Mouse (Mus musculus) ovary, postnatal 36 days (tissue): ENCODE results near the gene Drap1.

Experiments used
- DNase-seq: peaks from one replicate; pipeline ENCODE4 v3.0.0; 2022; ENCODE audit warnings: low spot score, mixed read lengths

The Drap1 gene

GRCm38 (mm10) chr19:5448354-5449150, 23.8 kb upstream of the Drap1 start:
- no peak for DNase-seq

- peak; percentile 64 for DNase-seq
Measured at GRCm38 (mm10) chr19:5447515-5448353, 23.0 kb upstream of the Drap1 start, which contains the start of gene Fosl1. Gene Fosl1, plus strand, starts transcription at chr19:5447547.

DNA sequence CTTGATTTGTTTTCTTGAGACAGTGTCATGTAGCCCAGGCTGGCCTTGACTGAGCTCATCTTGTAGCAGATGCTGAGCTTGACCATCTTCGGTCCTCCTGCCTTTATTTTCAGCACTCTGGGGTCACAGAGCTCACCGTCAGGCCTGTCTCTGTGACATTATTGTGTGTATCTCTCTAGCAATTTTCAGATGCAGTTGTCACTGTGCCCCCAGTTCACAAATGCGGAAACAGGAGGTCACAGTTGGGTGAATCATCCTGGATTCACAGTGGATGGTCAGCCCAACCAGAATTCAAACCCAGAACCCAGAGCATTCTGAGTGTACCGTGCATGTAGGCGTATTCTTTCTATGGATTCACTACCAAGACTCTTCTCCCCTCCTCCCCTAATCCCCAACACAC, 21.0 kb upstream of the Drap1 start:
- no peak for DNase-seq

DNA sequence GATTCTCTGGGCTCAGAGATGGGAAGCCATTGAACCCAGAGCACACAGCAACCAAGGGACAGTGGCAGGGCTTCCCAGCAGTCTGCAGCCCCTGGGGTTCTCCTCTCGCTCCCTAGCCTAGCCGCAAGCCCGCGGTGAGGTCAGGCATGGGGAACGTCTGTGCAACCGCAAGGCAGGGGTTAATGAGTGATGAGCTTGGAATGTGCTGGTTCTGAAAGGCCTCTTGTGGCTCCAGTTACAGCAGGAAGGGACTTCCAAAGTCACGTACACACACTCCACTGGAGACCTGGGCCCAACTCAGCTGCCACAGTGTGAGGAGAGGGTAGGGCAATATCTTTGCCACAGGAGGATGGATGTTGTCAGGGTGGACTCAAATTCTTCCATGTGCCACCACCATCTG, 20.2 kb upstream of the Drap1 start:
- DNase-seq, result no peak

DNA sequence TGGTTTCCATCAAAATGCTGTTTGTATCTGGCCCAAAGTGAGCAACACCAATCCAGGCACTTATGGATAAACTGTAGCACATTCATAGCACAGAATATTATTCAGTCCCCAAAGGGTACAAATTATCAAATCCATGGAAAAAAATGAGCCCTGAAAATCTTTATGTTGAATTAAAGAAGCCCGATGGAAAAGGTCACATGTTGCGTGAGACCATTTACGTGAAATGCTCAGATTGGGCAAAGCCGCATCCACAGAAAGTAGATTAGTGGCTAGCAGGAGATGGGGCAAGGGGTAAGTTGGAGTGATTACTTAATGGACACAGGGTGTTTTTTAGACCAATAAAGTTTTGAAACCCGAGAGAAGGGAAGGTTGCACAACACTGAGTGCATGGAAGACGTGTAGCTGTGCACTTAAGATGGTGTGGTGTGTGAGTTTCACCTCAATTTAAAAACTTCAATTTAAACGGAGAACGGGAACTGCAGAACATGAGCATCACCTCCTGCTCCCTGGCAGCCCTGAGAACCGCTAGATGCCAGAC, 19.7 kb upstream of the Drap1 start:
- no peak for DNase-seq

- no peak for DNase-seq
Measured at GRCm38 (mm10) chr19:5433951-5434350, 9.2 kb upstream of the Drap1 start.

GRCm38 (mm10) chr19:5432992-5433852, 8.4 kb upstream of the Drap1 start:
- DNase-seq, result peak; percentile 59

DNA sequence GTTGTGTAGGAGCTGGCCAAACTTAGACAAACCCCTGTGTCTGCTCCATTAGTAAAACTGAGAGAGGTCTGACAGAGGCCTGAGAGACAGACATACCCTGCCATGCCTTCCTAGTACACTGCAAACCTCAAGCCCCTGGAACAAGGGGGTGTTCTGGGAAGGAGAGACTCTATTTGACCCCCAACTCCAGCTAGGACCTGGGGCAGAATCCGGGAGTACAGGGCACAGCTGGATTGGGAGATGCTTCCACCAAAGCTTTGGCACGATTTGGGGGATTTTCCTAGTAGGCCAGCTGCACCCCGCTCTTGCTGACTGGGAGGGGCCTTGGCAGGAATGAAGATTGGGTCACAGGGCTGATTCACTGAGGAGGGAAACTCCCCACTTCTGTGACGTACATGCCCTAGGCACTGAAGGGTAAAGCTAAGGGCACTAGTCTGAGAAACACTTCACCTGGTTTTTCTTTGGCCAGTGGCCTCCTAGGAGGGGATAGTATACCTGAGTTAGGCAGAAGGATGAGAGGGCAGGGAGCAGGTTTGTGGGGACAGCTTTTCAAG, 7.2 kb upstream of the Drap1 start:
- no peak for DNase-seq

DNA sequence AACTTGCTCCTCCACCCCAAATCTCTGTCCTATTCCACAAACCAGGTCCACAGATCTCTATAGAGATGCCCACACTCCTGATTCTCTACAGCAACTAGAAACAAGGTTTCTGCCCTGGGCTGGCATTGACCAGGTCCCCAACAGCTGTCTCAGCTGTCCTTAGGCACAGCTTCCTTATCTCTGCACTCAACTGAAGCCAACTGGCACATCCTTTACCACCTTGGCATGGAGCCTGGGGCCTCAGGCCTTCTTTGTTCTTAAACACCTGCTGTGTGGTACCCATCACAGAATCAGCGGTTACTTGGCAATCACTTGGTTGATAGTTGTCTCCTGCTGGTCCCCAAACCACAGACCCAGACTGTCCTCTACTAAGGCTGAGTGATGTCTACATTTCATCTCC, 5.6 kb upstream of the Drap1 start:
- no peak for DNase-seq

DNA sequence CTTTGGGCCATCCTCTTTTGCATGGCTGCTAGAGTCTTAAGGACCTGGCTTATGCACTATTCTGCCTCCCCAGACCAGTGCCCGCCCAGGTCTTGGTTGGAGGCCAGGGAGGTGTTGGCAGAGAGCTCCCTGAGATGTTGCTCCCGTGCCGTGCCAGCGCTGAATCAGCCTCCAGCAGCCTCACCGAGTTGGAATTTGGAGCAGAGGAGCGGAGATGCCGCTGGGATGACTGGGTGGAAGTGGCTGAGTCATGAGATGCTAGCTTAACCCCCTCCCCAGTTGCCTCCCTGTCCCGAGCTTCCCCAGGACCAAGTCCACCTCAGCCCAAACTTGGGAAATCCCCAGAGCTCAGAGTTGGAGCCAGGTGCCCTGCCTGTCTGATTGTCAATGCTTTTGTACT, 5.0 kb upstream of the Drap1 start:
- DNase-seq, result peak; percentile 61

- DNase-seq, result no peak
Measured at GRCm38 (mm10) chr19:5429219-5429618, 4.4 kb upstream of the Drap1 start.

DNA sequence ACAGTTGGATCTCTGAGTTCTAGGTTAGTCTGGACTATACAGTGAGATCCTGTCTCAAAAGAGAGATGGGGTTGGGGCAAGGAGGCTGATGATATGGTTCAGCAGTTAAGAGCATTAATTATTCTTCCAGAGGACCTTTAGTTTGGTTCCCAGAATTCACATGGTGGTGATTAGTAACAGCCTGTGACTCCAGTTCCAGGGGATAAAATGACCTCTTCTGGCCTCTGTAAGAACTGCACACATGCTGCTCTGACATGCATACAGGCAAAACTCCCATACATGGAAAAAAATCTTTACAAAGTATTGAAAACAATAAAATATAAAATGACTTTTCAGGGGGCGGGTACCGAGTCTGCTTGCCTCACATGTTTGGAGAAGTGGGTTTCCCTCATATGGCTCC, 3.3 kb upstream of the Drap1 start:
- DNase-seq, result no peak

GRCm38 (mm10) chr19:5426640-5427290, 2.0 kb upstream of the Drap1 start:
- DNase-seq, result no peak

DNA sequence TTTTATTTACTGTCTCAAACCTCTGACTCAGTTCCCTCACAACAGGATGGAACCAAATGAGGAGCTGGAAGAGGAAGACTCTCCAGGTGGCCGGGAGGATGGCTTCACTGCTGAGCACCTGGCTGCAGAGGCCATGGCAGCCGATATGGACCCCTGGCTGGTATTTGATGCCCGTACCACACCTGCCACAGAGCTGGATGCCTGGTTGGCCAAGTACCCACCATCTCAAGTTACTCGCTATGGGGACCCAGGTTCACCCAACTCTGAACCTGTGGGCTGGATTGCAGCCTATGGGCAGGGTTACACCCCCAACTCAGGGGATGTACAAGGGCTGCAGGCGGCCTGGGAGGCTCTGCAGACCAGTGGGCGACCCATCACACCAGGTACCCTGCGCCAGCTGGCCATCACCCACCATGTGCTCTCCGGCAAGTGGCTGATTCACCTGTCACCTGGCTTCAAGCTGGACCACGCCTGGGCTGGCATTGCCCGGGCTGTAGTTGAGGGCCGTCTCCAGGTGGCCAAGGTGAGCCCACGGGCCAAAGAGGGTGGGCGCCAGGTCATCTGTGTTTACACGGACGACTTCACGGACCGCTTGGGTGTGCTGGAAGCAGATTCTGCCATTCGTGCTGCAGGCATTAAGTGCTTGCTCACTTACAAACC, 1.3 kb upstream of the Drap1 start:
- DNase-seq, result no peak

GRCm38 (mm10) chr19:5424092-5424781, 542 bp downstream of the Drap1 start:
- peak; percentile 83 for DNase-seq

DNA sequence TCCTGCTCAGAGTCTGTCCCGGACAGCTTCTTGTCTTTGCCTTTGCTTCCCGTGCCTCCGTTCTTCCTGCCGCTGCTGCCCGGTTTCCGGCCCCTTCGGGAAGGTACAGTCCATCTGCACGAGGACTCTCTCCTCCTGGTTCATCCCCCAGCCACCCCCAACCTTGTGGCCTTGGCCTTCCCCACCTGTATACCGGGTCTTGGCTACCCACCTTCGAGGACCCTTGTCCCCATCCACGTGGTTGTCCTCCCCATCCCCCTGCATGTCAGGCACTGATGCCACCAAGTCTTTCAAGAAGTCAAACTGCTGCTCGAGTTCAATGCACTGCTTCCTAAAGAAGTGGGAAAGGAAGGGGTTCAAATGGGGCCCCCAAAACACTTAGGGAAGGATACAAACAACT, 1.2 kb downstream of the Drap1 start:
- DNase-seq, result peak; percentile 25

- DNase-seq, result no peak
Measured at GRCm38 (mm10) chr19:5422895-5423443, 1.8 kb downstream of the Drap1 start.

- no peak for DNase-seq
Measured at GRCm38 (mm10) chr19:5422267-5422666, 2.5 kb downstream of the Drap1 start.

- DNase-seq, result no peak
Measured at GRCm38 (mm10) chr19:5421784-5422183, 3.0 kb downstream of the Drap1 start.

DNA sequence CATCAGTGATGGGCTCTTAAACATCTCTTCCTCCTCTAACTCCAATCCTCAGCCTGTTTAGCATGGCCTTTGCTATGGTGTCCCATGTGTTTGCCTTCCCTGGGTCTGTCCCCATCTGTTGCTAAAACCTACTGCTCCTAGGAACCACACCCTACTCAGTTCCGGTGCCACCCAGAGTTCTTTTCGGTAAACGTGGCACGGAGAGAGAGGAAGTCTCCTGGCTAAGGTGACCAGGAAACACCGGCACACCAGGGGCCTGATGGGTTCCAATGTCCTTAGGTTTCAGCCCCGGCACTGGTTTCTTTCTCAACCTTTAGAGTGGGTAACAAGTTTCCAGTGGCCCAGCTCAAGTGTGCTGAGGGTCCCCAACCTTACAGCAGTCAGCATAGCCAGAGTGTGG, 4.2 kb downstream of the Drap1 start:
- no peak for DNase-seq
